Mouse (Mus musculus): Measurements from ENCODE around the gene Zfp367.

DNA sequence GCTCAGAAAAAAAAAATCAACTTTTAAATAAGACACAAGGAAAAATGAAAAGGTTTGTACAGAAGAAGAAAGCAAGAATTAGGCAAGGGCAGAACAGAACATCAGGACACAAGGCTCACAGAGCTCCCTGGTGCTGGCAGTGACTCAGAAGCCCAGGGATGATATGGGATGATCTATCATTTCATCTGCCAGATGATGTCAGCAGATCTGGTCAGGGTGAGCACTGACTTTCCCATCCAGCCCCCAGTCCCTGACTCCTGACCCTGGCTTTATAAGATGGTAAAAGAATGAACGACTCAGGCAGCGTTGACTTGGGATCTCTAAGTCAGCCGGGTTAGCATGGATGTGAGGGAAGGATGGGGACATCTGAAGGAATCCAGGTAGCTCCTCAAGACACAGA is 69.7 kb downstream of the Zfp367 start:
- TF ChIP-seq CTCF (IDR thresholded peaks at IDR 0.05; ENCODE audit: low read depth, low read length) (no peak), GATA1 (IDR thresholded peaks at IDR 0.05; ENCODE audit: borderline replicate concordance, low read length) (no peak), POLR2AphosphoS5 (IDR thresholded peaks at IDR 0.05; ENCODE audit: insufficient replicate concordance, low read depth, low read length) (no peak), TAL1 (conservative IDR thresholded peaks at IDR 0.05; ENCODE audit: low read depth, low read length) (no peak)

Data from G1E (cell line).